Mouse (Mus musculus): Measurements from ENCODE around the gene Cyp2u1.

The Cyp2u1 gene

DNA sequence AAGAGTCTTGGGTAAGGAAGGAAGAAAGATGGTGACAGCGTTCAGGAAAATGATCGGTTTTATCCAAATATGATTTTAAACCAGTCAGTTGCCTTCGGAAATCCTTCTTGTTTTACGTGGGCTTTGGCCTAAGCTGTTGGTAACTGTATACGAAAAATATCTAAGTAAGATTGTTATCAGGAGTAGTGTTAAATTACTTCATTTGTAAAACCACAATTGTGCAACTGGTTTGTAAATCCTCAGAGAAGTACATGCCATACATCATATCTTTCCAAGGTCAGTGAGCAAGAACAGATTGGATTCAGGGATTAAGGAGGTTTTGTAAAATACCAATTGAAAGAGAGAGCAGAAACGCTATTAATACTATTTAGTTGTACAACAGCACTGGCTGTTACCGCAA is 3.2 kb upstream of the Cyp2u1 start:
- no peak for DNase-seq (ENCODE audit: low read depth, low spot score)

DNA sequence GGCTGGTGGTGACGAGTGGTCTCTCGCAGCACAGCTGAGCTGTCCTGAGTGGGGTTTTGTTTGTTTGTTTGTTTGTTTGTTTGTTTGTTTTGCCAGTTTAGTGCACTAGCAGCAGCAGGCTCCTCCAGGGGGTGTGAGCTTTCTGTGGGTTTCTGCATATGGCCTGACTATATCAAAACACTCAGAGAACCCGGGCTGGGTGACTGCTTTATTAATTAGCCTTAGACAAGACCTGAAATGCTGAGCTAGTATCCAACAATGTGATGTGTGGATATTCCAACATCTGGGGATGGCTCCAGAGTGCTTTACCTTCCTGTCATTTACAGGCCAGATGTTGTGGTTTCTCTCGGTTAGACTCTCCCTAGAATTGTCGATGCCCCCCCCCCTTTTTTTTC is 290 bp upstream of the Cyp2u1 start:
- no peak for DNase-seq (ENCODE audit: low read depth, low spot score)

DNA sequence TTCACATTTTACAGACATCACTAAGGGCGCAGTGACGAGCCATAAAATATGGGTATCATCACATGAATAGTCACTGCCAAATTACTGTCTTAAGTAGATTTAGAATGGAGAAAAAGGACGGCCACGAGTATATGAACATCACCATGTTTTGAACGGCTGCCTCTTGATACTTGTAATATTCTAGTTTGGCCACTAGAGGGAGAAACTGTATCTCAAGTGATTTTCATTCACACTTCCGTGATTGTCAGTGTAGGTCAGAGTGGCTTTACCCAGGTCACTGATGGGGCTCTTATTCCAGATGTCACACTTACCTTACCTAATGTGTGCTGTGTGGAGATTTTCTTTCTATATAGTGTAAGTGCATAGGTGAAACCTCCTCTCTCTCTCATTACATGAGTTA is 3.1 kb downstream of the Cyp2u1 start:
- peak; percentile 74 for DNase-seq (ENCODE audit: low read depth, low spot score)

DNA sequence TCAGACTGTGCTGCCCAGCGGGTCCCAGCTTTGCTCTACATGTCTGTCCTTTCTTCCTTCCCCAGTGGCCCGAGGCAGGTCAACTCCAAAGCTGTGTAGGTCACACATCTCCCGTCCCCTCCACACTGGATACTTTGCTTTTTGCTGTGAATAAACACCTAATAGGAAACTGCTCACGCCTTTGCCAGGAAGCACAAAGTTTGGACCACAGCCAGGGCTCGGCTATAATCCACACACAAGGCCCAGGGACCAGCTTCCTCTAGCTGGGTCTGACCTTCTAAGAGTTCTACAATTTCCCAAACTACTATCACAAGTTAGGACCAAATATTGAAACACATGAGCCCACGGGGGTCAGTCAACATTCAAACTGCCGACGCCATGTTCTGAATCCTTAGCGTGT is 3.9 kb downstream of the Cyp2u1 start:
- no peak for DNase-seq (ENCODE audit: low read depth, low spot score)

DNA sequence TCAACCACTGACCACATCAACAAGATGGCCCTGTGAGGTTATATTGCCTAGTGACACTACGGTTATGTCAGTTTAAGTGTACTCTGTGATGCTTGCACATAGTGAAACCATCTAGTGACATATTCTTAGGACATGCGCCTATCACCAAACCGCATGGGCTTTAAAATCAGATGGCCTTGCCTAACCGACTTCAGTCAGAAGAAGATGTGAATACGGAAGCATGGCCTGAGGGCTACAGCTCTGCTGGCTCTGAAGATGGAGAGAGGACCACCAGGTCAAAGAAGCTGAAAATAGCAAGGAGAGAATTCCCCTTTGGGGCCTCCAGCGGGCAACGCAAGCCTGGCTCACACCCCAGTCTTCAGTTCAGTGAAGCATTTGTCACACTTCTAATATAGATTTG is 6.1 kb downstream of the Cyp2u1 start:
- no peak for DNase-seq (ENCODE audit: low read depth, low spot score)

DNA sequence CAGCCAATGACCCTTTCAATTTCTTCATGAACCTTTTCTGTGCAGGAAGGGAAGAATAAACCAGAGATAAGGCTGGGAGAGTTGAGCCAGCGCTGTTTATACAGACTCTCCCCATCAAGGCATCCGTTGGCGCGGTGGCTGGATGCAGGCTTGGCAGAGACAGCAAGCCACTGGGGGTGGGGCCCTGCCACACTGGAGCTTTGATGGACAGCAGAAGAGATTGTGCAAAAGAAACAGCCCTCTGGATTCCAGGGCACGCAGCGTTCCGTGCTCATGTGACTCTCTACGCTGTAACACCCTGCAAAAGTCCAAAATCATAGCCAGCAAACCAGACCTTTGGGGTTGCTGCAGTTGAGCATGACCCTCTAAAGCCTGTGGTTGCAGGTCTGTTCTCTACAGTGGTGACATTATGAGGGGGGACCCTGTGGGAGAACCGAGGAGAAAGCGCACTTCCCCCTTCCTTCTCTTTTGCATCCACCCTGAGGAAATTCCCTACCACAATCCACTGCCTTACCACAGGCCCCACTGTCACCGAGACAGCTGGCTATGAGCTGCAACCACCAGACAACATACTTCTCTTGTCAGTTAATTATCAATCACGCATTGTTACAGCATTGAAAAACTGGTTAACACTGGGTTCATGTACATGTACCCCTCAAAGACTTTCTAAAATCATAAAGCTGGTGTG is 7.4 kb downstream of the Cyp2u1 start:
- DNase-seq (ENCODE audit: low read depth, low spot score), result no peak

DNA sequence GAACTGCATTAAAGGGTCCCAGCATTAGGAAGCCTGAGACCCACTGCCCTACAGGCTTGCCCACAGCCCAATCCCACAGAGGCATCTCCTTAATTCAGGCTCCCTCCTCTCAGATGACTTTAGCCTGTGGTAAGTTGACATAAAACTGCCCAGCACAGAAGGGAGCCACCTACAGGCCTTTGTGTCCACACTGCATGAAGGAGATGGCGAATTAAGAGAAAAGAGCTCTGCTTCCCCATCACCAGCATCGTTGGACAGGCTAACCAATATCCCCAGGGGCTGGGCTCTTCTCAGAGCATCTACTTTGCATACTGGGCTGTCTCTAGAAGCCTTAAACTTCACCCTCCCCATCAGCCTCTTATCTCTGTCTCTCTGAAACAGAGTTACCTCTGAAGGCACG is 8.5 kb downstream of the Cyp2u1 start:
- DNase-seq (ENCODE audit: low read depth, low spot score), result no peak

DNA sequence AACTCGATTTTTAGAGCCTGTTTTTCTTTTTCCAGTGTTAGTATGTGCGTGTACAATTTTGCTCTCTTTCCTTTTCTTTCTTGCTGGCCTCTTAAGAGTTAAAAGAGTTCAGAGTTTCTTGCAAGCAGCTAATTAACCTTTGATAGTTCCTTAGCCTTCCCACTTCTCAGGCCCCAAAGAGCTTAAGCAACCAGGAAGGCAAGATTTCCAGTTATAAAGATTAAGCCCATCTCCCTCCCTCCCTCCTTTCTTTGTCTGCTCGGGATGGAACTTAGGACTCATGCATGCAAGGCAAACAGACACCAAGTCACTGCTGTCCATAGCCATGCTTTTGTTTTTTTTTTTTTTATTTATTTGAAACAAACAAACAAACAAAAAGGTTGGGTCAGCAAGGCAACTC is 10.1 kb downstream of the Cyp2u1 start:
- DNase-seq (ENCODE audit: low read depth, low spot score), result no peak

DNA sequence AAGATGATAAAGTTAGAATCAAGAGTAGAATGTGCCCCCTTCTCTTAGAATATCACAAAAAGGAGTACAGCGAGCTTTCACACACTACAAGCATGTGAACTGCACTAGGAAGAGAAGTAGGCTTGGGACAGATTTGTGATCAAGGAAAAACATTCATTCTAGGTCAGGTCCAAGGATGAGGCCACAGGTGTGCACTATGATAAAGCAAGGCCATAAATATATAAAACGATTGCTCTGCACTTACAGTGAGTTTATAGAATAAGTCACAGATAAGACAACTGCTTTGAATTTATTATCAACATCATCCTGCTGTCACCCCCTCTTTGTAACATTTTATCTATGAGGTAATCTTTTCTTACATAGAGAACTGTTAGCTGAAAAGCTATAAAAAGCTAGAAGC is 10.7 kb downstream of the Cyp2u1 start:
- no peak for DNase-seq (ENCODE audit: low read depth, low spot score)

DNA sequence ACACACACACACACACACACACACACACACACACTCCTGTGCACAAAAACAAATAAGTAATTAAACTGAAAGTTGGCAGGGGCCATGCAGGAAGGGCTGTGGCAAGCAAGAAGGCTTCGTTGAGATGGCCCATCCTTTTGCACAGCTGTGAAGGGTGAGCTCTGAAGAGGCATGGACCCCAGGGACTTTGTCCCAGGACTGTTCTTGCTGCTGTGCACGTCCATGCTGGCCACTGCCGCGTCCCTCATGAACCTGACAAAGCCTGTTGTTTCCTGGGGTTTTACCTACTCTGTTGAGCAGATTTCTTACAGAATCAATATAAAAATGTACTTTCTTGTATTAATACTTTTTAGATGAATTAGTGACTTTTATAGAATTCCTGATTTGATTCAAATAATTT is 11.1 kb downstream of the Cyp2u1 start:
- DNase-seq (ENCODE audit: low read depth, low spot score), result no peak

DNA sequence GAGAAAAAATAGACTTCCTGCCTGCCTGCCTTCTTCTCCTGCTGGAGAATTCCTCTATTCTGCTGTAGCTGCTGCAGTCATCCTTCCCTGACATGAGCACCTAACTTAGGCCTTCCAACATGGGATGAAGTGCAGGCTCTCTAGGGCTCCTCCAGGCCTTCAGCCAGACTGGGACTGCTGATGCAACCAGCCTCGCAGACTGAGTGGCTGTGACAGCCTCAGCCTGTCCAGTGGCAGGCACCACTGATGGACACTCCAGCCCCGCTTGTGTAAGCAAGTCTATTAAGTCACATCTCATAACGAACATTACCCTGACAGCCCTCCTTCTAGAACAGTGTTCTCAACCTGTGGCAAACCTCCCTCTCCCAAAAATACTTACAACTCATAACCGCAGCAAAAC is 28.9 kb downstream of the Cyp2u1 start:
- DNase-seq (ENCODE audit: low read depth, low spot score), result no peak

DNA sequence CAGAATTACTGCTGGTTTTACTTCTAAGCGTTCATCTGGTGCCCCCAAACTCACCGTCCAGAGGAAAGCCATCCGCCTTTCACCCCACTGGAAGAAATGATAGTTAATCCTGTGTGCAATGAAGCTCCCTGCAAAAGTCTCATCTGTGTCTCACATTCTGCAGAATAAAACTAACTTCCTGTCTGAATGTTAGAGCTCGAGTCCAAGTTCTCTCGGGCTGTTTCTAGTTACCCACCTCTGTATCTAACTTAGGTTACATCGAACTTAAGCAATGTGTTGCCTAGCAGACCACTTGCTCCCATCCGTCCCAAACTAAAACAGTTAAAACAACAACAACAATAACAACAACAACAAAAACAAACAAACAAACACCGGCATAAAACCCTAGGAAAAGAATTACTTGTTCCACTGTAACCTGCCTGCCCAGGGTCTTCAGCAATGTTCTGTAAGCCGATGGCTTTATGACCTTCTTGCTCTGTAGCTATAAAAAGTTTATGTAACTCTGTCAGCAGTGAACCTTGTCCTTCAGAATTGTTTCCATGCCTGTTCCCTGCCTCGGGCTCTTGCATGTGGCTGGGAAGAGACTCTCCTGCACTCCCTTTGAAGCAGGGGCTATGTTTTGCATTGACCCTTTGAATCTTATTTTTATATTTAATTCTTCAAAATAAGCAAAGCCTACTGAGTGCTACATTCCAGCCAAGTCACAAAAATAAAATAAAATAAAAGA is 30.5 kb downstream of the Cyp2u1 start:
- no peak for DNase-seq (ENCODE audit: low read depth, low spot score)

DNA sequence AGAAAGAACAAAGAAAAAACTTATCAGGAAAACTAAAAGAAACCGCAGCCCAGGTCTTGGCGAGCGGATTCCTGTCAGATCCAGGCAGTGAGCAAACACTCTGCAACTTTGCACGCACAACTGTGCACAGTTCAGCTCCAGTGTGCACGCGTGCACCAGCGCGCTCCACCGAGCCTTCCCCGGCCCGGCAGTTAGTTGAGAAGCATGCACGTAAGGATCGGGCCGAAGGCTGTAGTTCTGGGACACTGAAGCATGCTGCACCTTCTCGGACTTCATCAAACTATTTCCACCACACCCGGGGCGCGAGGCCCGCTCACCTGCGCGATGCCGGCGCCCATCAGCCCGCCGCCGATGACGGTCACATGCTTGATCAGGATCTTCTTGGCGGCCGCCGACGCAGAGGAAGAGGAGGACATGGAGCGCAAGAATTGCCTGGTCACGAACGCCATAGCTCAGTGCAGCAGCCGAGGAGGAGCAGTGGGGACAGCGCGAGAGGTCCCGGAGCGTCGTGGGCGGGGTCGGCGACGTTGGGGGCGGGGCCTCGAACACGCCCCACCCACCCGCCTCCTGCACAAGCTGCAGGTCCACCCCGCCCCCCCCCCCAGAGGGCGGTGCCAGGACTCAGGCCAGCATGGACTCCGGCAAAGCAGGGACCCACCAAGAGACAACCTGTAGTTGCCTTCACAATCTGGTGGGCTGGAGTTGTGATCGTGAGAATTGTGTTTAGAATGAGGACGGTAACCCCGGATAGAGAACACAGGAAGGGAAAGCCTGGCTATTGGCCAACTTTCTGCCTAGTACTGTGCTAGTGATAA is 31.3 kb downstream of the Cyp2u1 start, which contains the start of gene Hadh:
Gene Hadh (minus strand): TSS at position 543 of the 815 bp plus-strand sequence.
- peak; percentile 83 for DNase-seq (ENCODE audit: low read depth, low spot score)

DNA sequence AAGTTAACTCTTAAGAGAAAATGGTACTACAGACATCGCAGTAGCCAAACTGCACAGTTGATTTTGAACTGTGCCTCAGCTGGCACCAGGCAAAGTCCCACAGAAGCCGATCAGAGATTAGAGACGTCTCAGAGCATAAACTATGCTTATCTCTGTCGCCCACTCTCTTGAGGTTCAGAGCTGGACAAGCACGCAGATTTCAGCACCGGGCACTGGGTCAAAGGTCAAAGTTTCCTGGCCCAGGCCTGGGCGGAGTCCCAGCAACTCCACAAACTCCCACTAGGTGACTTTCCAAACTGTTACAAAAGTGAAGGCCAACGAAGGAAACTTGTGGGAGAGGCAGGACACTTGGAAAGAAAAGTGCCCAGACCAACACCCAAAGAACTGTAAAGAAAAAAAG is 31.9 kb downstream of the Cyp2u1 start:
- DNase-seq (ENCODE audit: low read depth, low spot score), result peak; percentile 76

DNA sequence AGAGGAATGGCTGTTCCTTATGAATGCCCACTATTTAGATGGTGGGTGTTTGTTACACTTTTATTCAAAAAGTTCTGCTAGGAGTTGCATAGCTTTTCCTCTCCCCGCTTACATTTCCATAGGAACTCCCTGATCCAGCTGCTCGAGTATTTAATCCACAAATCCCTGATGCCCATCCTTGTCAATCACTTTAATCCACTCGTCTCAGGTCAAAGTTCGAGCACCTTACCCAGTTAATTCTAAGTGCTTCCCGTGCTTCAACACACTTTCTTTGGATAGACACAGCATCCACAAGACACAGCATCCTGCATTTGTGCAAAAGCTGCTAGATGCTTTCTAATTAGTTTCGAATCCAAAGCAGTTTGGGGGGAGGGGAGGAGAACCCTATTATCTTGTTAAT is 32.6 kb downstream of the Cyp2u1 start:
- no peak for DNase-seq (ENCODE audit: low read depth, low spot score)

DNA sequence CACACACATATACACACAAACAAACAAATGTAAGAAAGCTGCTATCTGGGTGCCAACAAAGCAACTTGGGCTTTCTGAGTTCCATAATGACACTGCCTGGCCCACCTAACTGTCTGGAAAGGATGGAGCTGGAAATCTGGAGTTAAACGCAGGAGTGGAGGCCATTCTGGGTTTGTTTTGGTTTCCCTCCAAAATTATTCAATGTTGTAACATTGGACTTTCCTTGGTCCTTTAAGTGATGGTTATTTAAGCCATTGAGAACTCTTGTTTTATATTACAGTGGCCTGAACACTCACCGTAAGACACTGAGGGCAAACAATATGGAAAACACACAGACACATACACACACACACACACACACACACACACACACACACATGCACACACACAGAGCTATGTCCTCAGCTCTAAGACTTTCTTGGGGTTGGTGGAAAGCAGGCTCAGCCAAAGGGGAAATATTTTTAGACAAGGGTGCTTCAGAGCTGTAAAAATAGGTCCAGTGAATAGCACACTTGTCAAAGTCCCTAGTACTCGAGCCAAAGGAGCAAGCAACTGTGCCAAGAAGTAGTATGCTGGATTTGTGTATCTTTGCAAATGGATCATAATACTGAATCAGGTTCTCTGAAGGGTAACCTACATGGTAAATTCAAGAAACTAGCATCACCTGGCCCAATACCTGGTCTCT is 36.5 kb downstream of the Cyp2u1 start:
- DNase-seq (ENCODE audit: low read depth, low spot score), result no peak

DNA sequence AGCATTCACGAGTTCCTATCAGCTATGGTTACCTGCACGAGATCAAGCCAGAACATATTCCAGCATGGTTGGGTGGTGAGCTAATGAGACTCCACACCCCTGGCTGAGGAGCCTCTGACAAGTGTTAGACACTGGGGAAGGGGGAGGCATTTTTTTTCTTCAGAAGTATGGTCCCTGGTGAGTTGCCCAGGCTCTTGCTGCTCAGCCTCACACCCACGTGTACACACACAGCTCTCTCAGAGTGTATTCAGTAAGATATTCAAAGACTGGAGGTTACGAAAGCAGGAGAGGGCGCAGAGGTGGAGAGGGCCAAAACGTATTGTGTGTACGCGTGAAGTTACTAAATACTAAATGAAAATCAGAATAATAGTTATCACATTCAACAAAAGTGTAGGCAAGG is 37.5 kb downstream of the Cyp2u1 start:
- DNase-seq (ENCODE audit: low read depth, low spot score), result no peak

DNA sequence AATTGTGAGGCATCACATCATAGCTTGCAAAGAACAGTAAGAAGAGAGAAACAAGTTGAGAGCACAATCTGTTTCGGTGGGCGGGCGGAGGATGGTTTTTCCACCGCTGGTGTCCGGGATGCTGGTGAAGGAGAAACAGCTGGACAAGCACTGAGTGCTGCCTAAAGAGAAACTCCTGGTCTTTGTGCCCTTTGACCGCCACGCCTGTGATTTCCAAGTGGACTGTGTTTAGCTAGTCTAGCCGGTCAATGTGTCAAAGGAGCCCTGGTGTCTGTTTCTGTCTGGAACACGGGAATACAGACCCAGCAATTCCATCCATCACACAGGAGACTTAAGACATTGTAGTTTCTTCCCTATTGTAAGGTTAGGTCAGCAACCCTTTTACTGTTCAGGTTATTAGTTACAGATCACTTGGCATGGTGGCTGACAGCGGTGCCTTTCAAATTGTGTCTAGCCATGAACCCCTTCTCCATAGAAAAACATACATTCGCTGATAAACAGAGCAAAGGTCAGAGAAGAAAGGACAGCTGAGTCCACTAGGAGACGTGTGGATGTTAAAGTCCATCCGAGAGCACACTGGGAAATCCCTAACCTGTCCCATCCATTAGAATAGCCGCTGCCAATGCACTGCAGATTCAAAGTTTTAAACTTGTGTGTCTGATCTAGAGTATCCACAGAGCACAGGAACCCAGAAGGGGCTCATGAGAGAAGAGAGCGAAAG is 39.1 kb downstream of the Cyp2u1 start:
- no peak for DNase-seq (ENCODE audit: low read depth, low spot score)

DNA sequence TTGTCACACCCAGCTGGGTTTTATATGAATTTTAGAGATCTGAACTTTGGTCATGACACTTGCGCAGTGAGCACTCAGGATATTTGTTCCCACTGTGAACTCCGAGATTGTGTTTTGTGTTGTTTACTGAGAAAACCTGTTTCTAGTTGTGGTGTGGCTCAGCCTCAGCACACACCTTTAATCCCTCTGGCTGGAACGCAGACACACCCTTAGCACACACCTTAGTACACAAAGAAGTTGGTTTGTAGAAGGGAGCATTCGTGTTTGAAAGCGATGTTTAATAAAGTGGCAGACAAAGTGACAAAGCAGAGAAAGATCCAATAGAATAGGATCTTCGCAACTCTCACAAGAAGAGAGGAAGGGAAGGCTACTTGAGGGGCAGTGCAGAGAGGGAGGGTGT is 42.6 kb downstream of the Cyp2u1 start:
- DNase-seq (ENCODE audit: low read depth, low spot score), result no peak

DNA sequence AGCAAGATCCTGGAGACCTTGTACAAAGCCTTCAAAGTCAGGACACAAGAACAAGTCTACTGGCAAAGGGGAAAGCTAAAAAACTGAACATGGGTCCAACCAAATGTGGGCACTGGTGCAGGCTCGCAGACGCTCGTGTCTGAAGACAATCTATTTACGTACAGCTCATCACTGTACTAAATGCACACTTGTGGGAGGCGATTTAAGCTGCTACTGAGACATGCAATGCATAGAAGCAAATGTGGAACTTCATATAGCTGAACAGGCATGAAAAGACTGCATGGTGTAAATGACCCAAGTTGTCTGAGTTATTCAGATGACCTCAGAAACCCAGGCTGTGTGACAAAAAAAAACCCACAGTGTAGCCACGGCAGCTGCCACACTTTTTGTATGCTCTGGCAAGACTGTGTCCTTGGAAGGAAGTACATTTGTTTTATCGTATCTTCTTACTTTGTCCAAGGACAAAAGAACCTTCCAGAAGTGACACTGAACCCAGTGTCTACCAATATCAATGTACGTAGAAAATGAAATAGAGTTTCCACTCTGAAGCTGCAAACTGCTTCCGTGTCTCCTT is 43.5 kb downstream of the Cyp2u1 start:
- DNase-seq (ENCODE audit: low read depth, low spot score), result no peak

DNA sequence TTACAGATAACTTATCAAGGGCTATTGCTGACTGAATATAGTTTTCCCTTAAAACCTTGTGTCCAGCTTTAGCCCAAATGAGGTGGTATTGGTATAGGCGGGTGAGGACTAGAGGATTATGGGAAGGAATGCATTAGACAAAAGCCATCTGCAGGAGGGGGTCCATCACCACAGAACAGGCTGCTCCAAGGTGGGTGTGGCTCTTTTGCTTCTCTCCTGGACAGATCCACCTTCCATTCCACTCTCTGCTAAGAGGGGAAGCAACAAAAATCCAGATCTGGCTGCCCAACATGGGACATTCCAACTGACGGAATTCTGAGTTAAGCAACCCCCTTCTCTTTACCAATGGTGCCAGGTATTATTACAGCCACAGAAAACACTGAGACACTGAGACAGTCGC is 44.1 kb downstream of the Cyp2u1 start:
- DNase-seq (ENCODE audit: low read depth, low spot score), result peak; percentile 40
